Mouse (Mus musculus) gastrocnemius, postnatal 25 days (tissue): Measurements from ENCODE around the gene Galc. TPM values are rescaled to one million over a fixed set of nuclear protein-coding genes. Genes with fewer than 3 reads are reported as not detected.

Experiments
- DNase-seq: peaks from one replicate; pipeline ENCODE4 v3.0.0; 2022
- total RNA-seq, 2 experiments: library from RNA; stranded (reverse); gene quantifications; 1 replicate in 1 of 2; 2 replicates in 1 of 2; pipeline ENCODE4 v1.2.3; 2021

Galc gene
- total RNA-seq, 2 experiments from 2014 or later, result 3.9 to 4.2 TPM

- DNase-seq, result no peak
Observed at GRCm38 (mm10) chr12:98181729-98182128, 77.5 kb downstream of the Galc start.

GRCm38 (mm10) chr12:98180807-98181206, 78.5 kb downstream of the Galc start:
- DNase-seq, result no peak

GRCm38 (mm10) chr12:98180235-98180800, 78.9 kb downstream of the Galc start:
- DNase-seq, result no peak

- no peak for DNase-seq
Observed at GRCm38 (mm10) chr12:98179496-98179895, 79.8 kb downstream of the Galc start.

GRCm38 (mm10) chr12:98176632-98177031, 82.6 kb downstream of the Galc start:
- DNase-seq, result no peak

GRCm38 (mm10) chr12:98161901-98162300, 97.4 kb downstream of the Galc start:
- DNase-seq, result no peak

- no peak for DNase-seq
Observed at GRCm38 (mm10) chr12:98160867-98161266, 98.4 kb downstream of the Galc start.

Other genes with a start within 250 kb of the Galc start
- gene Gpr65, start 9.2 kb upstream of the Galc start, total RNA-seq, result under 1 TPM in 1 of 2 experiments, not detected in 1; 0.26 TPM